Mouse (Mus musculus) intestine, postnatal 0 days (tissue): ENCODE measurements around the gene A730049H05Rik. TPM values are rescaled to one million over a fixed set of nuclear protein-coding genes. Genes with fewer than 3 reads are reported as not detected.

Experiments
- ATAC-seq: fragments of 200-750 bp; cut with Nextera tagmentation; 2 replicates; pipeline ENCODE4 v1.8.0; 2017; ENCODE audit warnings: mild to moderate bottlenecking, moderate TSS enrichment, moderate library complexity
- H3K27ac ChIP-seq: fragments of 300-500 bp; sonication (generic); 2 replicates; pipeline ENCODE4 v1.5.1; 2014; ENCODE audit warnings: mild to moderate bottlenecking, low read depth, low read length, moderate library complexity
- H3K27me3 ChIP-seq: fragments of 300-500 bp; sonication (generic); replicated peaks from 2 replicates; pipeline ENCODE4 v1.6.1; 2014; ENCODE audit warnings: low read length, mixed read lengths; ENCODE audit not compliant: control insufficient read depth, insufficient read depth
- H3K36me3 ChIP-seq: fragments of 300-500 bp; sonication (generic); 2 replicates; pipeline ENCODE4 v1.6.1; 2014; ENCODE audit warnings: mild to moderate bottlenecking, moderate library complexity; ENCODE audit not compliant: control insufficient read depth, insufficient read depth
- H3K4me1 ChIP-seq: fragments of 300-500 bp; sonication (generic); replicated peaks from 2 replicates; pipeline ENCODE4 v1.6.1; 2014; ENCODE audit warnings: antibody characterized with exemption, low read length, mixed read lengths; ENCODE audit not compliant: control insufficient read depth, insufficient read depth
- H3K4me2 ChIP-seq: fragments of 300-500 bp; sonication (generic); replicated peaks from 2 replicates; pipeline ENCODE4 v1.6.1; 2014; ENCODE audit warnings: low read depth, mild to moderate bottlenecking, moderate library complexity
- H3K4me3 ChIP-seq: fragments of 300-500 bp; sonication (generic); 2 replicates; pipeline ENCODE4 v1.5.1; 2014; ENCODE audit warnings: low read depth, low read length
- H3K9ac ChIP-seq: fragments of 300-500 bp; sonication (generic); 2 replicates; pipeline ENCODE4 v1.6.1; 2014; ENCODE audit warnings: mild to moderate bottlenecking, low read depth, low read length
- H3K9me3 ChIP-seq: fragments of 300-500 bp; sonication (generic); 2 replicates; pipeline ENCODE4 v1.6.1; 2016; ENCODE audit warnings: mixed run types; ENCODE audit not compliant: control insufficient read depth
- CTCF ChIP-seq: sonication (generic); IDR thresholded peaks from 2 replicates; pipeline ENCODE4 v1.5.1; 2016; ENCODE audit warnings: low read depth, mild to moderate bottlenecking, control low read depth, antibody characterized with exemption, moderate library complexity
- WGBS: fragments of 180-500 bp; shearing (Covaris S2); extraction: QIAGEN DNeasy Blood & Tissue Kit; methylation state at CpG from one replicate; pipeline ENCODE4 v1.1.7; 2014; 5-methylcytosine and 5-hydroxymethylcytosine counted together
- polyA plus RNA-seq: library from polyadenylated mRNA; unstranded; fragments of >200 nt; fragmentation: Nextera tagmentation; extraction: Ambion mirVana; gene quantifications from 2 replicates; pipeline ENCODE4 v1.2.1, GENCODE M21; 2015

Gene A730049H05Rik
- polyA plus RNA-seq, 1 experiment from 2014 or later = 0.46 TPM

- Histone ChIP-seq H3K4me1 (no peaks in the 10 kb centered on the region), H3K9ac (no peak overlapping the region), H3K27me3 (no peaks in the 10 kb centered on the region), H3K4me3 (no peak overlapping the region), H3K36me3 (no peaks in the 10 kb centered on the region), H3K9me3 (no peaks in the 10 kb centered on the region), H3K27ac (no peak overlapping the region), H3K4me2 (no peak overlapping the region)
- WGBS = 75% methylated on average over 5 of the region's 5 CpGs
- TF ChIP-seq CTCF = no peak
- no peak for ATAC-seq
Observed at GRCm38 (mm10) chr6:92821606-92822005, 5.3 kb downstream of the A730049H05Rik start.

GRCm38 (mm10) chr6:92822006-92822405 is 5.7 kb downstream of the A730049H05Rik start:
- Histone ChIP-seq H3K27ac (no peak overlapping the region), H3K9ac (no peak overlapping the region), H3K36me3 (no peaks in the 10 kb centered on the region), H3K4me2 (no peak overlapping the region), H3K27me3 (no peaks in the 10 kb centered on the region), H3K4me1 (no peaks in the 10 kb centered on the region), H3K4me3 (no peak overlapping the region), H3K9me3 (no peaks in the 10 kb centered on the region)
- TF ChIP-seq CTCF = no peak
- no peak for ATAC-seq
- 77% methylated on average over 6 of the region's 6 CpGs for WGBS

GRCm38 (mm10) chr6:92823991-92824390 is 7.7 kb downstream of the A730049H05Rik start:
- no peaks in the 10 kb centered on the region for H3K4me1 ChIP-seq
- WGBS = 82% methylated on average over 7 of the region's 7 CpGs
- H3K9ac ChIP-seq = no peak overlapping the region
- H3K9me3 ChIP-seq = no peaks in the 10 kb centered on the region
- no peaks in the 10 kb centered on the region for H3K27me3 ChIP-seq
- no peak overlapping the region for H3K4me2 ChIP-seq
- no peak overlapping the region for H3K27ac ChIP-seq
- no peak overlapping the region for H3K4me3 ChIP-seq
- H3K36me3 ChIP-seq = no peaks in the 10 kb centered on the region
- ATAC-seq = no peak
- no peak for TF ChIP-seq CTCF

GRCm38 (mm10) chr6:92826561-92826960 is 10.3 kb downstream of the A730049H05Rik start:
- no peaks in the 10 kb centered on the region for H3K4me1 ChIP-seq
- no peaks in the 10 kb centered on the region for H3K9me3 ChIP-seq
- H3K27ac ChIP-seq = no peak overlapping the region
- H3K4me3 ChIP-seq = no peak overlapping the region
- no peak for ATAC-seq
- no peak for TF ChIP-seq CTCF
- H3K27me3 ChIP-seq = no peaks in the 10 kb centered on the region
- no peak overlapping the region for H3K9ac ChIP-seq
- H3K36me3 ChIP-seq = no peaks in the 10 kb centered on the region
- no peak overlapping the region for H3K4me2 ChIP-seq
- WGBS = 80% methylated on average over 5 of the region's 5 CpGs

- 56% methylated on average over 5 of the region's 5 CpGs for WGBS
- TF ChIP-seq CTCF = no peak
- no peak overlapping the region for H3K4me2 ChIP-seq
- H3K9me3 ChIP-seq = no peaks in the 10 kb centered on the region
- no peak for ATAC-seq
- H3K4me3 ChIP-seq = no peak overlapping the region
- no peaks in the 10 kb centered on the region for H3K4me1 ChIP-seq
- no peak overlapping the region for H3K9ac ChIP-seq
- no peak overlapping the region for H3K27ac ChIP-seq
- H3K36me3 ChIP-seq = no peaks in the 10 kb centered on the region
- no peaks in the 10 kb centered on the region for H3K27me3 ChIP-seq
Observed at GRCm38 (mm10) chr6:92827360-92827759, 11.1 kb downstream of the A730049H05Rik start.

- no peaks in the 10 kb centered on the region for H3K36me3 ChIP-seq
- no peak overlapping the region for H3K4me2 ChIP-seq
- H3K27me3 ChIP-seq = no peaks in the 10 kb centered on the region
- no peak overlapping the region for H3K4me3 ChIP-seq
- no peak for ATAC-seq
- no peaks in the 10 kb centered on the region for H3K9me3 ChIP-seq
- TF ChIP-seq CTCF = no peak
- H3K4me1 ChIP-seq = no peaks in the 10 kb centered on the region
- no peak overlapping the region for H3K9ac ChIP-seq
- H3K27ac ChIP-seq = no peak overlapping the region
- 93% methylated on average over 2 of the region's 2 CpGs for WGBS
Observed at GRCm38 (mm10) chr6:92829148-92829547, 12.9 kb downstream of the A730049H05Rik start.

GRCm38 (mm10) chr6:92831106-92831505 is 14.8 kb downstream of the A730049H05Rik start:
- TF ChIP-seq CTCF = no peak
- Histone ChIP-seq H3K27me3 (no peaks in the 10 kb centered on the region), H3K4me3 (no peak overlapping the region), H3K4me2 (no peak overlapping the region), H3K4me1 (no peaks in the 10 kb centered on the region), H3K36me3 (no peaks in the 10 kb centered on the region), H3K9me3 (no peaks in the 10 kb centered on the region), H3K9ac (no peak overlapping the region), H3K27ac (no peak overlapping the region)
- ATAC-seq = no peak
- 80% methylated on average over 2 of the region's 2 CpGs for WGBS
